Mouse (Mus musculus) ES-E14 (cell line): ENCODE results near the gene Marveld3.

Source experiments
- HCFC1 ChIP-seq: IDR thresholded peaks from 2 replicates; pipeline ENCODE4 v1.6.1; 2012; ENCODE audit warnings: low read length, inconsistent platforms, borderline replicate concordance; ENCODE audit not compliant: insufficient read depth
- MAFK ChIP-seq: IDR thresholded peaks from 2 replicates; pipeline ENCODE4 v1.6.1; 2014; ENCODE audit warnings: mild to moderate bottlenecking, low read depth, low read length, inconsistent platforms; ENCODE audit not compliant: insufficient read depth
- ZC3H11A ChIP-seq: IDR thresholded peaks from 2 replicates; pipeline ENCODE4 v1.6.1; 2012; ENCODE audit warnings: low read depth, mild to moderate bottlenecking, inconsistent platforms, low read length, borderline replicate concordance
- ZNF384 ChIP-seq: IDR thresholded peaks from 2 replicates; pipeline ENCODE4 v1.6.1; 2012; ENCODE audit warnings: low read depth, low read length, inconsistent platforms

DNA sequence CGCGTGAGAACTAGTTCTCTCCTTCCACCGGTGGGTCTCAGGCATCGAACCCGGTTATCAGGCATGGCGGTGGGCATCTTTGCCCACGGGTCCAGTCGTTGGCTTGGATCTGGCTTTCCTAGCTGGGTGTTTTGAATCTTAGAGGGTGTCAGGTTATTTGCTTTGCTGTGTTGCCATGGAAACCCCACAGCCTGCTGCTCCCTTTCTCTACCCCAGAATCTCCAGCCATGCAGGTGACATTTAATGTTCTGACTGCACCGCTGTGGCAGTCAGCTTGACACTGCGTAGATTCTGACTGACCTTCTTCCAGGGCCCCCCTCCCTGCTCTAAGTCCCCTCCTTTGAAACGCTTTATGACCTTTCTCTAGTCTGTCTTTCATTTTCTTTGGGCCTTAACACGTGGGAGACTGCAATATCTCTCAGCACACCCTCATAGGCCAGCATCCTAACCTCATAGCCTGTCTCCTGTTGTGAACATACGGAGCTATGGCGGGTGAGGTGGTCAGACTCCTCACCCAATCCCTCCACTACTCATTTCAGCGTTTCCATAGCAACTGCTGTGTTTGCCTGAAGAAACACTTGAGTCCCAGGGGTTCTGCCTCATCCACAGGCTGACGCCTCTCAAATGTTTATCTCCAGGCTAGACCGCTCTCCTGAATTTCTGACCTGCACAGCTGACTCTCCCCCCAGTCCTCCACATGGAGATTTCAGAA is 44.5 kb upstream of the Marveld3 start:
- TF ChIP-seq HCFC1 (no peak), MAFK (no peak), ZNF384 (no peak), ZC3H11A (no peak)
